Mouse (Mus musculus): ENCODE data around the gene Dip2a.

Gene Dip2a

GRCm38 (mm10) chr10:76246601-76247000 is 98.5 kb downstream of the Dip2a start:
- no peak for DNase-seq (ENCODE audit: low spot score in 2 of 2)

GRCm38 (mm10) chr10:76245106-76245505 is 100.0 kb downstream of the Dip2a start:
- no peak for DNase-seq (ENCODE audit: low spot score in 2 of 2)

GRCm38 (mm10) chr10:76239401-76239800 is 105.7 kb downstream of the Dip2a start:
- DNase-seq (ENCODE audit: low spot score in 2 of 2): no peak

GRCm38 (mm10) chr10:76237341-76238225 is 107.5 kb downstream of the Dip2a start, which contains the start of gene Prmt2:
Gene Prmt2, minus strand, starts transcription at chr10:76237865.
- DNase-seq (ENCODE audit: low spot score in 2 of 2): peak; percentile 81 to 85

GRCm38 (mm10) chr10:76229627-76230026 is 115.5 kb downstream of the Dip2a start:
- no peak for DNase-seq (ENCODE audit: low spot score in 2 of 2)

- DNase-seq (ENCODE audit: low spot score in 2 of 2): no peak
Measured at GRCm38 (mm10) chr10:76225944-76226343, 119.1 kb downstream of the Dip2a start.

GRCm38 (mm10) chr10:76218240-76218639 is 126.9 kb downstream of the Dip2a start:
- DNase-seq (ENCODE audit: low spot score in 2 of 2): no peak

- DNase-seq (ENCODE audit: low spot score in 2 of 2): no peak
Measured at GRCm38 (mm10) chr10:76217056-76217455, 128.0 kb downstream of the Dip2a start.

- DNase-seq (ENCODE audit: low spot score in 2 of 2): no peak
Measured at GRCm38 (mm10) chr10:76214161-76214560, 130.9 kb downstream of the Dip2a start.

GRCm38 (mm10) chr10:76212121-76212520 is 133.0 kb downstream of the Dip2a start:
- DNase-seq (ENCODE audit: low spot score in 2 of 2): no peak

- DNase-seq (ENCODE audit: low spot score in 2 of 2): no peak
Measured at GRCm38 (mm10) chr10:76210806-76211205, 134.3 kb downstream of the Dip2a start.

Measured in frontal cortex, postnatal 14 days (tissue).